Mouse (Mus musculus): ENCODE measurements at regions not wholly inside any gene's neighbourhood (a gene's known extent, or its start where the extent isn't known, plus 50 kb on each side); places are given as distances from the start of the nearest gene placed in this dataset.

GRCm38 (mm10) chr2:166240056-166240455, 84.6 kb upstream of the Sulf2 start:
- ATAC-seq, result no peak

GRCm38 (mm10) chr2:166237554-166238269, 82.2 kb upstream of the Sulf2 start:
- H3K27me3 ChIP-seq, result no peaks in the 10 kb centered on the region
- ATAC-seq (no peak), DNase-seq (ENCODE audit: low read depth, low spot score) (no peak)
- no peak for TF ChIP-seq CTCF (IDR thresholded peaks at IDR 0.05)
- CTCF ChIA-PET, result no interaction called here
- in situ Hi-C loops (cut with MboI; ENCODE audit: low pct_unique_long_range_greater_than_20kb), result no loop called here
- POLR2A ChIA-PET, result no interaction called here

More at GRCm38 (mm10) chr2:166240056-166240455, 84.6 kb upstream of the Sulf2 start:
- ChIA-PET CTCF (no interaction called here), POLR2A (no interaction called here)
- TF ChIP-seq CTCF (IDR thresholded peaks at IDR 0.05), result no peak
- DNase-seq (ENCODE audit: low read depth, low spot score), result no peak
- in situ Hi-C loops (cut with MboI; ENCODE audit: low pct_unique_long_range_greater_than_20kb), result no loop called here
- no peaks in the 10 kb centered on the region for H3K27me3 ChIP-seq

- DNase-seq (ENCODE audit: low read depth, low spot score) (no peak), ATAC-seq (no peak)
- POLR2A ChIA-PET, result interaction anchor here (0.5 kb wide), 1 partner anchor 72 kb away, joined by 3 read pairs; no protein-coding TSS in a partner anchor
- TF ChIP-seq CTCF (IDR thresholded peaks at IDR 0.05), result no peak
- CTCF ChIA-PET, result no interaction called here
- H3K27me3 ChIP-seq, result no peaks in the 10 kb centered on the region
- in situ Hi-C loops (cut with MboI; ENCODE audit: low pct_unique_long_range_greater_than_20kb), result no loop called here
Measured at GRCm38 (mm10) chr2:166236102-166236501, 80.6 kb upstream of the Sulf2 start.

DNA sequence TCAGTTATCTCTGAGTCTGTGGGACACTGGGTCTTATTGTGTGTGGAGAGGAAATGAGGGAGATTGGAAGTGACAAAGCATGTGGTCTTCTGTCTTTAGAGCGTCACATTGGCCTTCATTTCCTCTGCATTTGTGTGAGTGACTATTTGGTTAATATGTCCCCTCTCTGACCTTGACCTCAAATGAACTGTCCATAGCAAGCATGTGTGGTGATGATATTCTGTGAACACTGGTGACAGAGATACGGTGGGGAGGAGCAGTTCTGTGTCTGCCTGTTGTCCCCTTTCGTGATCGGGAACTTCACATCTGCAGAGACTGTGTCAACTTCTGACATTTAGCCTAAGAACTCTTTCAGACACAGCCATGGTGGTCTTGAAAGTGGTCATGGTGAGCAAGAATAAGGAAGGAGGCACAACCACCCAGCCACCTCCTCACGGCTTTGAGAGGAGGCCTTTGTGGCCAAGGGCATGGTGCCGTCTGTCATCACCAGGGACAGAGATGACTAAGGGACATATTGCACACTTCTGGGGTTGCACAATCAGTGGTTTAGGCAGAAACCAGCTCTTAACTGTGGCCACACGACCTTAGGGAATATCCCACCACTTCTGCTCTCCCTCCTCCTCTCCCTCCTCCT, 79.2 kb upstream of the Sulf2 start:
- ChIA-PET CTCF (no interaction called here), POLR2A (no interaction called here)
- H3K27me3 ChIP-seq, result no peaks in the 10 kb centered on the region
- DNase-seq (ENCODE audit: low read depth, low spot score) (no peak), ATAC-seq (no peak)
- in situ Hi-C loops (cut with MboI; ENCODE audit: low pct_unique_long_range_greater_than_20kb), result no loop called here
- TF ChIP-seq CTCF (IDR thresholded peaks at IDR 0.05), result no peak

DNA sequence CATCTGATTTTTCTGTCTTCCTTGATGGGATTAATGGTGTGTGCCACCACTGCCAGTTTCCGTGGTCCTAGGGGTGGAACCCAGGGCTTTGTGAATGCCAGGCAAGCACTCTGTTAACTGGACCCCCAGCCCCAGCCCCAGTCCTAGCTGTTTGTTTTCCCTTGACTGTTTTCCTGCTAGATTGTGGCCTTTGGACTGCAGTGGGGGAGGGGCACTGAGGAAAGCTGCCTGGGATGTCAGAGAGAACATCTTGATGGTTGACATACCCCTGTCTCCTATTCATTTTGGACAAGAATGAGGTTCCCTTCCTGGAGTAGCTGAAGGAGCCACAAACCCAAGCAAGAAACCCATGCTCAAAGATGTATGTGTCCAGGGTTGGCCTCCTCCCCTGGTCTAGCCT, 77.8 kb upstream of the Sulf2 start:
- DNase-seq (ENCODE audit: low read depth, low spot score) (no peak), ATAC-seq (no peak)
- POLR2A ChIA-PET, result interaction anchor here (0.9 kb wide), 1 partner anchor 34 kb away, joined by 4 read pairs; no protein-coding TSS in a partner anchor
- CTCF ChIA-PET, result interaction anchor here (1.1 to 1.7 kb wide), 2 partner anchors 10 to 20 kb away, joined by 3 read pairs; no protein-coding TSS in a partner anchor
- in situ Hi-C loops (cut with MboI; ENCODE audit: low pct_unique_long_range_greater_than_20kb), result no loop called here
- H3K27me3 ChIP-seq, result no peaks in the 10 kb centered on the region
- TF ChIP-seq CTCF (IDR thresholded peaks at IDR 0.05), result no peak

- ChIA-PET POLR2A (interaction anchor here (0.6 to 0.9 kb wide), 2 partner anchors 35 to 193 kb away, joined by 4 to 5 read pairs; no protein-coding TSS in a partner anchor), CTCF (interaction anchor here (1.7 kb wide), 1 partner anchor 21 kb away, joined by 3 read pairs; no protein-coding TSS in a partner anchor)
- no peak for TF ChIP-seq CTCF (IDR thresholded peaks at IDR 0.05)
- DNase-seq (ENCODE audit: low read depth, low spot score) (no peak), ATAC-seq (no peak)
- in situ Hi-C loops (cut with MboI; ENCODE audit: low pct_unique_long_range_greater_than_20kb), result no loop called here
- no peaks in the 10 kb centered on the region for H3K27me3 ChIP-seq
Measured at GRCm38 (mm10) chr2:166232376-166232775, 76.9 kb upstream of the Sulf2 start.

GRCm38 (mm10) chr2:166230617-166231016, 75.2 kb upstream of the Sulf2 start:
- DNase-seq (ENCODE audit: low read depth, low spot score) (no peak), ATAC-seq (no peak)
- TF ChIP-seq CTCF (IDR thresholded peaks at IDR 0.05), result no peak
- ChIA-PET CTCF (no interaction called here), POLR2A (no interaction called here)
- in situ Hi-C loops (cut with MboI; ENCODE audit: low pct_unique_long_range_greater_than_20kb), result no loop called here
- no peaks in the 10 kb centered on the region for H3K27me3 ChIP-seq

- no peak for TF ChIP-seq CTCF (IDR thresholded peaks at IDR 0.05)
- no peak for ATAC-seq
- ChIA-PET POLR2A (no interaction called here), CTCF (no interaction called here)
- in situ Hi-C loops (cut with MboI; ENCODE audit: low pct_unique_long_range_greater_than_20kb), result no loop called here
- peaks cover 2% of the 10 kb centered on the region for H3K27me3 ChIP-seq
- no peak for DNase-seq (ENCODE audit: low read depth, low spot score)
Measured at GRCm38 (mm10) chr2:166228356-166228755, 72.9 kb upstream of the Sulf2 start.

DNA sequence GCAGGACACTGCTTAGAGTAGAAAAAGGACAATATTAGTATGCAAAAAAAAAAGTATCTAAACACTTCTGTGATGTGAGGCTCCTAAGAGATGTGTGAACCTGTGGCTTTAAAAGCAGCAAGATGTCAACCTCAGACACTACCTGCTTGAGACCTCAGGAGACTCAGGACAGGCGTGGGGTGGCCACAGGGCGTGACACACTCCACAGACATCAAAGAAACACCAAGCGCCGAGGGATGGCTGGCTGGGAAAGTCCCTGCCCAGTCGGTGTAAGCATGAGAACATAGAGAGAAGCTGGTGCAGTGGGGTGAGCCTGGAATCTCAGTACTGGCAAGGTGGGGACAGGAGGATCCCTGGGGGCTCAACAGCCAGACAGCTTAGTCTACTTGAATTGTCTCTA, 72.0 kb upstream of the Sulf2 start:
- H3K27me3 ChIP-seq, result peaks cover 4% of the 10 kb centered on the region
- no peak for ATAC-seq
- no peak for TF ChIP-seq CTCF (IDR thresholded peaks at IDR 0.05)
- ChIA-PET CTCF (no interaction called here), POLR2A (no interaction called here)
- DNase-seq (ENCODE audit: low read depth, low spot score), result no peak
- in situ Hi-C loops (cut with MboI; ENCODE audit: low pct_unique_long_range_greater_than_20kb), result no loop called here

GRCm38 (mm10) chr2:166226929-166227328, 71.5 kb upstream of the Sulf2 start:
- no peak for TF ChIP-seq CTCF (IDR thresholded peaks at IDR 0.05)
- ChIA-PET POLR2A (no interaction called here), CTCF (no interaction called here)
- ATAC-seq, result no peak
- in situ Hi-C loops (cut with MboI; ENCODE audit: low pct_unique_long_range_greater_than_20kb), result no loop called here
- peaks cover 4% of the 10 kb centered on the region for H3K27me3 ChIP-seq
- DNase-seq (ENCODE audit: low read depth, low spot score), result no peak

DNA sequence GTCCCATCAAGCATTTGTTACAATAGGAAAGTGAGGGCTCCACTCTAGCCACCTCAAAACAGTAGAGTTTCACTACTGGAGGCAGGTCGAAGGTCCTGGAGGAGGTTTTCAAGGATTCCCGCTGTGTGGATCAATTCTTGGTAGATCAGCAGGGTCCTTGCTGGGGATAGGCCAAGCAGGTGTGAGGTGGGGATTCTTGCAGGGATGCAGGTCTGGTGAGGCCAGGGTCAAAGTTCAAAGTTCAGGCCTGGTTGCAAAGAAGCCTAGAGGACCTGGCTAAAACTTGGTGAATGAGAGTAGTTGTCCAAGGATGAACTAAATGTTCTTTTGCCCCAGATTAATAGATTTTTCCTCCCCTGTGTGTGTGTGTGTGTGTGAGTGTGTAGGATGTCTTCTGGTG, 70.9 kb upstream of the Sulf2 start:
- DNase-seq (ENCODE audit: low read depth, low spot score) (no peak), ATAC-seq (no peak)
- POLR2A ChIA-PET, result no interaction called here
- in situ Hi-C loops (cut with MboI; ENCODE audit: low pct_unique_long_range_greater_than_20kb), result no loop called here
- H3K27me3 ChIP-seq, result peaks cover 4% of the 10 kb centered on the region
- no peak for TF ChIP-seq CTCF (IDR thresholded peaks at IDR 0.05)
- CTCF ChIA-PET, result no interaction called here
